Mouse (Mus musculus): ENCODE data around the gene Fam187a. TPM values are rescaled to one million over a fixed set of nuclear protein-coding genes. Genes with fewer than 3 reads are reported as not detected.

Fam187a gene
- 0.08 and 0.16 TPM in 2 replicates for polyA plus RNA-seq (2012; rRNA removed)

- no peak for DNase-seq (ENCODE audit: low read depth)
Measured at GRCm38 (mm10) chr11:102884616-102885219, at the start of gene Fam187a. Gene Fam187a, plus strand, starts transcription at chr11:102885169.

GRCm38 (mm10) chr11:102835549-102835948 lies 49.4 kb upstream of the Fam187a start, which contains the start of gene Higd1b:
Gene Higd1b, plus strand, starts transcription at chr11:102835849.
- no peak for DNase-seq (ENCODE audit: low read depth)

GRCm38 (mm10) chr11:102836146-102836545 lies 48.8 kb upstream of the Fam187a start:
- no peak for DNase-seq (ENCODE audit: low read depth)

GRCm38 (mm10) chr11:102837385-102837784 lies 47.6 kb upstream of the Fam187a start:
- DNase-seq (ENCODE audit: low read depth): no peak

DNA sequence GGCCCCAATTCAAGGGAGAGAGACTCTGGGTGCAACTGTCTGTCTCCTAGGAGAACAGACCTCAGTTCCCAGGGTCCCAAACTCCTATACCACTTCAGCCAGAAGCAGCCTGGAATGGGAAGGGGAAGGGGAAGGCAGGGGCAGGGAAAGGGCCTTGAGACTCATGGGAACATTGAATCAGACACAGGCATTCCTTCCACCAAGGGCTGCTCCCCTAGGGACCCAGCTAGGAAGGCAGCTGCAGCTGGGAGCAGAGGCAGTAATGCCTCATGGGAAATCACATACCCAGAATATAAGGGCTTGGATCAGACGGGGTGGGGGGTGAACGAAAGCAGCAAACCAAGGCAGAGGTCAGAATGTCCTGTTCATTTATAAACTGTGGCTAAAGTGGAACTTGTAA lies 46.8 kb upstream of the Fam187a start:
- no peak for DNase-seq (ENCODE audit: low read depth)

- DNase-seq (ENCODE audit: low read depth): no peak
Measured at GRCm38 (mm10) chr11:102838616-102839150, 46.3 kb upstream of the Fam187a start.

DNA sequence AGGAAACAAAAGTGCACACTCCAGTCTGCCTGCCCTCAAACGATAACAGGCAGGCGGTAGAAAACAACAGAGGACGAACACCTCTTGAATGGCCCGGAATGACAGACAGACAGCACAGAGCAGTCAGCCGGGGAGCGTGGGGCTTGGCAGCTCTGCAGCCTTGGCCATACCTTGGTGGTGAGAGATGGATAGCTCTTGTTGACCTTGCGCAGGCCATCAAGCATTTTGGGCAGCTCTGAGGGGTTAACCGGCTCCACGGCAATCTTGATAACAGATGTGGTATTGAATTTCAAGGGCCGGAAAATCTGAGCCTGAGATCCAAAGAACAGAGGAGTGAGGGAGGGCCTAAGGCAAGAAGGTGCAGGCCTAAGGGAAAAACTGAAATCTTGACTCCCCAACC lies 39.0 kb upstream of the Fam187a start:
- DNase-seq (ENCODE audit: low read depth): no peak

DNA sequence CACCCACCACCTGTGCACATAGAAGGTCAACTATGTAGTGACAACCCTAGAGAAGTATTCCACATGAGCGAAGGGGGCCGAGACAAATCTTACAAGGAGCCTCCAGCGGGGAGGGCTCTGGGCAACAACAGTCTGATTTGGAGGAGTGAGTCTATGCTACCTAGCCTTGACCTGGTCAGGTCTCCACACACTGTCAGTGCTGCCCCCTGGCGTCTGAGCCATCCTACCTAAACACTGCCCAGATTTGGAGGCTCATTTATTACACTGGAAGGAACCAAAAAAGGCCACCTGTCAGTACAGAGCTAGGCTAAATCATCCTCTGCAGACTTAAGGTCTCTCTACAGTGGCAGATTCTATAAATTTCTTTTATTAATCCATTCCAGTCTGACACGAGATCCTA lies 33.1 kb upstream of the Fam187a start:
- no peak for DNase-seq (ENCODE audit: low read depth)

DNA sequence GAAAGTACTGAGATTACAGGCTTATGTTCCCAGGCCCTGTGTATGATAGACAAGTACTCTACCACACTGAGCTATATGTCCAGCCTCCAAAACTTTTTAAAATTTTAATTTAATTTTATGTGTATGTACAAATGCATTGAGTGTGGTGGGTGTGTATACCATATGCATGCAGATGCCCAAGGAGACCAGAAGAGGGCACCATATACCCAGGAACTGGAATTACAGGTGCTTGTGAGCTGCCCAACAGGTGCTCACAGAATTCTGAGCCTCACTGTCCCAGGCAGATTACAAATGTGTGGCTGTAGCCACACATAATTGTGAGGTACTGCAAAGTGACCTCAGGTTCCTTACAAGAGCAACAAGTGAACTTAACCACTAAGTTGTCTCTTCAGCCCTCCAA lies 31.2 kb upstream of the Fam187a start:
- DNase-seq (ENCODE audit: low read depth): no peak

- DNase-seq (ENCODE audit: low read depth): no peak
Measured at GRCm38 (mm10) chr11:102855941-102856340, 29.0 kb upstream of the Fam187a start.

DNA sequence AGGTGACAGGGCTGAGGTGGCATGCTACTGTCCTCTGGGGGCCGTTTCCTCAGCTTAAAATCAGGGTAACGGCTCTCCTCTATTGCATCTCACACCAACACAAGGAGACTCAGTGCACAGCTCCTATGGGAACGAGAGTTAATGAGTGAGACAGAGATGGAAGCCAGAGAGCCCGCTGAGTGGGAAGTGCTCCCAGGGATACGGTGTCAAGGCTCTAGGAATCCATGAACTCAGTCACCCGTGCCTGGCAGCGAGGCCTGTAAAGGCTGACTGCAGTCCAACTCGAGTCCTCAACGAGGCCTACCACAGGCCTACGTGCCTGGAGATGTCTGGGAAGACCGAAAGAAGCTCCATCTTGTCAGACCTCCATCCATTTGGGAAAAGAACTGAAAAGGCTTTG lies 26.0 kb upstream of the Fam187a start:
- no peak for DNase-seq (ENCODE audit: low read depth)

- no peak for DNase-seq (ENCODE audit: low read depth)
Measured at GRCm38 (mm10) chr11:102859933-102860332, 25.0 kb upstream of the Fam187a start.

GRCm38 (mm10) chr11:102864272-102864671 lies 20.7 kb upstream of the Fam187a start:
- no peak for DNase-seq (ENCODE audit: low read depth)

DNA sequence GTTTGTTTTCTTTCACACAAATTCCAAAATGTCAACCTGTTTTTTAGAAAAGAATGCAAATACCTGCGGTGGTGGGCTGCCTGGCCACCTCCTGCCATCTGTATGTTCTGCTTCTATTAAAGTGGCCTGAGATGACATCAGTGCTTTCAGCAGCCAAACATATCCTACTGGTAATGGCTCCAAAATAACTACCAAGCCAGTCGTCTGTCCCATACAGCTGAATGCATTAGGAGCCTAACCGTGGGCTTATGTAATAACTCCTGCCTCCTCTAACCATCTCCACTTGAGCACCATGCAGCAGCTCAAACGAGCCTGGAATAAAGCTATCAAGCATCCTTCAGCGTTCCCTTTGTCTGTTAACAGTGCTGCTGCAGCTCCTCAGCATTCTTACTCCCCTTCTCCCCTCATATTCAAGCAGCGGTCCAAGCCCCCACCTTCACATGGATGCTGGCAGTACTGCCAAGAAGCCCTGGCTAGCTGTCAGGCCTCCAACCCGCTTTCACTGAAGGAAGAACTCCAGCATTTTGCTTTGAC lies 10.1 kb upstream of the Fam187a start:
- no peak for DNase-seq (ENCODE audit: low read depth)

DNA sequence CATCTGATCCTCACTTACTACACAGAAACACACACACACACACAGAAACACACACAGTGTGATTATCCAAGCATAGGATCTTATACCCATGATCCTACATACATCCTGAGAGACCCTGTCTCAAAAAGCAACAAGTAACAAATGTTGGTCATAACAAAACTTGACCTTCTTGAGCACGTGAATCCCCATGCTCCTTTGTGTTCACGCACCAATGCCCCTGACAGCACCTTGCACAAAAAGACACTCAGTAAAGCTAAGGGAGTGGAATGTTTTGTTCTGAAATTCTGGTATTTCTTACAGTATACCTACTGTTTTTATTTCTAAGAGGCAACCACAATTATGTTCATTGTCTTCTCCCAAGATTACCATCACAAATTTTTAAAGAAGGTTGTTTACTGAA lies 5.4 kb upstream of the Fam187a start:
- DNase-seq (ENCODE audit: low read depth): no peak

GRCm38 (mm10) chr11:102880585-102881313 lies 4.2 kb upstream of the Fam187a start, which contains the start of the genes Eftud2 and Ccdc103:
Gene Eftud2, minus strand, starts transcription at chr11:102880985.
Gene Ccdc103, plus strand, starts transcription at chr11:102881204.
- peak; percentile 50 for DNase-seq (ENCODE audit: low read depth)

- DNase-seq (ENCODE audit: low read depth): no peak
Measured at GRCm38 (mm10) chr11:102881314-102882198, 3.4 kb upstream of the Fam187a start.

DNA sequence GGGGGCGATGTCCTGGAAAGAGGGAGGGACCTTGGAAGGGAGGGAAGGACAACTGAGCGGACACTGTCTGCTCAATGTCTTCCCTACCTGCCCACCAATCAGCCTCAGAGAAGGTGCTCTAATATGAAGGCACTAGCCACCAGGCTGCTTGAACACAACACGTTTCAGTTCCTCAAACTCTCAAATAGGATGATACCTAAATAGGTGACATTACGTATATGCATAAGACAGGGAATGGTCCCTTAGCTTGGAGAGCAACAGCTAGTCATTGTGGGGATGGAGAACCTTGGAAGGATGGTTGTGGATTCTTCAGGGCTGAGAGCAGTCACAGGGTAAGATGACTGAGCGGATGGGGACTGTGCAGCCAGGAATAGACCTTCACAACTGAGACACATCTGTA lies 2.5 kb downstream of the Fam187a start:
- no peak for DNase-seq (ENCODE audit: low read depth)

DNA sequence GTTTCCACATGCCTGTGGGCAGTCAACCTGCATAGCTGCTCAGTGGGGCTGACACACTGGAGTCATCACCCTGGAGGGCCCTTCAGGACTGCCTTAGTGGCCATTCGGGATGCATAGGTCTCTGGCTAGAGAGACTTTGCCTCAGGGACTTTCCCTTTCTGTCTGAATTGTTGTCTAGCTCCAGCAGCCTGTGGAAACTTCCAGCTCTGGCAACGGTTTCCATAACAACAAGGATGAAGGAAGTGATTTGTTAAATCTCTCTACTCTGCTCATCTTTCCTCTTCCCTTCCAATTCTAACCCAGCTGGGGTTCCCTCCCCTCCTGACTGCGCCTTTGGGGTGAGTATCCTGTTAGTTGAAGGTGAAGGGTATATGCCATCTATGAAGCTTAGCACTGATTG lies 3.2 kb downstream of the Fam187a start:
- DNase-seq (ENCODE audit: low read depth): no peak

DNA sequence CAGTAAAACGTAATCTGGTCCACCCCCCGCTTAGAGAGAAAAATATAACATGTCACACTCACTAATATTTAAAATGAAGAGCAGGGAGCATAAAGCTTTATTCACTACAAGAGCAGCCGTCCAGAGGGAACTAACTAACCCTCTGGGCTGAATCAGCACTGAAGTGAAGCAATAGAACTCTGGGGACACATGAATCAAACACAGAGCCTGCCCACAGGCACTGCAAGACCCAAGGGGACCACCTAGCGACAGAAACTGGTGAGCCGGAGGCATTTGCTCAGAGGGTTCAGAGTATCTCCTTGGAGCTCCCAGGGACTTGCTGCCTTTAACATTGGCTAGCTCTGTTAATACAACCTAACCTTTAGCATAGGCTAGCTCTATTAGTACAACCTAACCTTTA lies 5.1 kb downstream of the Fam187a start:
- no peak for DNase-seq (ENCODE audit: low read depth)

- DNase-seq (ENCODE audit: low read depth): peak; percentile 33
Measured at GRCm38 (mm10) chr11:102893015-102893651, 8.2 kb downstream of the Fam187a start.

Data from gonadal fat pad, adult 2 months (tissue).